Mouse (Mus musculus): ENCODE measurements around the gene Lemd2. TPM values are rescaled to one million over a fixed set of nuclear protein-coding genes. Genes with fewer than 3 reads are reported as not detected.

Lemd2 gene
- polyA plus RNA-seq, 1 experiment = 190 TPM

GRCm38 (mm10) chr17:27228216-27228915 is 24.1 kb upstream of the Lemd2 start:
- Histone ChIP-seq H3K4me1 (replicated peaks; ENCODE audit: control insufficient read depth, insufficient read depth, low read length) (peaks cover 8% of the 10 kb centered on the region), H3K27ac (ENCODE audit: control insufficient read depth, insufficient read depth, low read length) (no peak overlapping the region), H3K4me3 (ENCODE audit: control insufficient read depth, insufficient read depth, low read length) (no peak overlapping the region), H3K36me3 (ENCODE audit: control insufficient read depth, insufficient read depth, low read length) (no peaks in the 10 kb centered on the region), H3K27me3 (ENCODE audit: control insufficient read depth, insufficient read depth, low read length) (no peaks in the 10 kb centered on the region)
- TF ChIP-seq POLR2A (IDR thresholded peaks at IDR 0.05; ENCODE audit: control insufficient read depth, extremely low read depth, insufficient read depth, low read length, poor library complexity) (no peak), CTCF (IDR thresholded peaks at IDR 0.05; ENCODE audit: borderline replicate concordance, control insufficient read depth, extremely low read depth, insufficient read depth, low read length, poor library complexity) (no peak)
- peak; percentile 71 for DNase-seq
- WGBS = 33% methylated on average over 11 of the region's 11 CpGs

- TF ChIP-seq POLR2A (IDR thresholded peaks at IDR 0.05; ENCODE audit: control insufficient read depth, extremely low read depth, insufficient read depth, low read length, poor library complexity) = no peak
- TF ChIP-seq CTCF (IDR thresholded peaks at IDR 0.05; ENCODE audit: borderline replicate concordance, control insufficient read depth, extremely low read depth, insufficient read depth, low read length, poor library complexity) = no peak
- no peak for DNase-seq
- Histone ChIP-seq H3K27ac (ENCODE audit: control insufficient read depth, insufficient read depth, low read length) (no peak overlapping the region), H3K36me3 (ENCODE audit: control insufficient read depth, insufficient read depth, low read length) (no peaks in the 10 kb centered on the region), H3K27me3 (ENCODE audit: control insufficient read depth, insufficient read depth, low read length) (no peaks in the 10 kb centered on the region), H3K4me3 (ENCODE audit: control insufficient read depth, insufficient read depth, low read length) (no peak overlapping the region), H3K4me1 (replicated peaks; ENCODE audit: control insufficient read depth, insufficient read depth, low read length) (peaks cover 8% of the 10 kb centered on the region)
- 74% methylated on average over 7 of the region's 7 CpGs for WGBS
These were observed 23.0 kb upstream of the Lemd2 start for GRCm38 (mm10) chr17:27227258-27227657.

DNA sequence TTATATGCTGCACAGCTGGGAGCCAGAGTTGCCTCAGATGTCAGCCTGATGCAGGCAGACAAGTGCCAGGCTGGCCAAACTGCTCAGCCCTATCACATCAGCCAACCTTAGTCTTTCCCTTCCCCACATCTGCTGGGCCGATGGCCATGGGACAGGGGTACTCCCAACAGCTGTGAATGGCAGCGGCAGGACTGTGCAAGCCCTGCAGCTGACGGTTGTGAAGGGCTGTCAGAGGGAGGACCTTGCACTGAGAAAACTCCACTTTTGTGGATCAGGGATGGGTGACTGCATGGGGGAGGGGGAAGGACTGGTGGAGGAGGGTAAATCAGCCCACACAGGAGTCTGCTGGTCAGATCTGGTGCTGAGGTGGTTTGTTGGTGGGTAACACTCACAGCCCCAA is 22.4 kb upstream of the Lemd2 start:
- 82% methylated on average over 3 of the region's 3 CpGs for WGBS
- H3K27ac ChIP-seq (ENCODE audit: control insufficient read depth, insufficient read depth, low read length) = no peak overlapping the region
- H3K27me3 ChIP-seq (ENCODE audit: control insufficient read depth, insufficient read depth, low read length) = no peaks in the 10 kb centered on the region
- no peaks in the 10 kb centered on the region for H3K36me3 ChIP-seq (ENCODE audit: control insufficient read depth, insufficient read depth, low read length)
- H3K4me1 ChIP-seq (replicated peaks; ENCODE audit: control insufficient read depth, insufficient read depth, low read length) = peaks cover 8% of the 10 kb centered on the region
- TF ChIP-seq POLR2A (IDR thresholded peaks at IDR 0.05; ENCODE audit: control insufficient read depth, extremely low read depth, insufficient read depth, low read length, poor library complexity) = no peak
- no peak for TF ChIP-seq CTCF (IDR thresholded peaks at IDR 0.05; ENCODE audit: borderline replicate concordance, control insufficient read depth, extremely low read depth, insufficient read depth, low read length, poor library complexity)
- no peak overlapping the region for H3K4me3 ChIP-seq (ENCODE audit: control insufficient read depth, insufficient read depth, low read length)
- no peak for DNase-seq

DNA sequence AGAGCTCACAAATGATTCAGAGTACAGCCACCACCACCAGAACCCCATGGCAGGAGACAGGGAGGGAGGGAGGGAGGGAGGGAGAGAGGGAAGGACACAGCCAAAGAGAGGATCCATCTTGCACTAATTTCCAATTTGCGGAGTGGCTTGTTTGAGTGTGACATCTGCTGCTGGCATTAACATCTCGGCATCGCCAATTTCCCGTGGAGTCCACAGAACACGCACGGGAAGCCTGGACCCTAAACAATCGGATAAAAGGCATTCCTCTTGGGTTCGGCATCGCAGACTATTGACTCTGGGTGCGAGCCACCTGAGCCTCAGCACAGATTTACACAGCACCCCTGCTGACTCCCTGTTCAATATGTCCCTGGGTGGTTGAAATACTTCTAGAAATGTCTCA is 21.5 kb upstream of the Lemd2 start:
- TF ChIP-seq POLR2A (IDR thresholded peaks at IDR 0.05; ENCODE audit: control insufficient read depth, extremely low read depth, insufficient read depth, low read length, poor library complexity) = no peak
- TF ChIP-seq CTCF (IDR thresholded peaks at IDR 0.05; ENCODE audit: borderline replicate concordance, control insufficient read depth, extremely low read depth, insufficient read depth, low read length, poor library complexity) = no peak
- Histone ChIP-seq H3K27me3 (ENCODE audit: control insufficient read depth, insufficient read depth, low read length) (no peaks in the 10 kb centered on the region), H3K4me3 (ENCODE audit: control insufficient read depth, insufficient read depth, low read length) (no peak overlapping the region), H3K27ac (ENCODE audit: control insufficient read depth, insufficient read depth, low read length) (no peak overlapping the region), H3K36me3 (ENCODE audit: control insufficient read depth, insufficient read depth, low read length) (no peaks in the 10 kb centered on the region), H3K4me1 (replicated peaks; ENCODE audit: control insufficient read depth, insufficient read depth, low read length) (peaks cover 8% of the 10 kb centered on the region)
- 90% methylated on average over 10 of the region's 10 CpGs for WGBS
- DNase-seq = no peak

GRCm38 (mm10) chr17:27223821-27224220 is 19.6 kb upstream of the Lemd2 start:
- TF ChIP-seq CTCF (IDR thresholded peaks at IDR 0.05; ENCODE audit: borderline replicate concordance, control insufficient read depth, extremely low read depth, insufficient read depth, low read length, poor library complexity) (no peak), POLR2A (IDR thresholded peaks at IDR 0.05; ENCODE audit: control insufficient read depth, extremely low read depth, insufficient read depth, low read length, poor library complexity) (no peak)
- 94% methylated on average over 6 of the region's 6 CpGs for WGBS
- Histone ChIP-seq H3K27me3 (ENCODE audit: control insufficient read depth, insufficient read depth, low read length) (no peaks in the 10 kb centered on the region), H3K27ac (ENCODE audit: control insufficient read depth, insufficient read depth, low read length) (no peak overlapping the region), H3K36me3 (ENCODE audit: control insufficient read depth, insufficient read depth, low read length) (no peaks in the 10 kb centered on the region), H3K4me3 (ENCODE audit: control insufficient read depth, insufficient read depth, low read length) (no peak overlapping the region), H3K4me1 (replicated peaks; ENCODE audit: control insufficient read depth, insufficient read depth, low read length) (no peaks in the 10 kb centered on the region)
- no peak for DNase-seq

DNA sequence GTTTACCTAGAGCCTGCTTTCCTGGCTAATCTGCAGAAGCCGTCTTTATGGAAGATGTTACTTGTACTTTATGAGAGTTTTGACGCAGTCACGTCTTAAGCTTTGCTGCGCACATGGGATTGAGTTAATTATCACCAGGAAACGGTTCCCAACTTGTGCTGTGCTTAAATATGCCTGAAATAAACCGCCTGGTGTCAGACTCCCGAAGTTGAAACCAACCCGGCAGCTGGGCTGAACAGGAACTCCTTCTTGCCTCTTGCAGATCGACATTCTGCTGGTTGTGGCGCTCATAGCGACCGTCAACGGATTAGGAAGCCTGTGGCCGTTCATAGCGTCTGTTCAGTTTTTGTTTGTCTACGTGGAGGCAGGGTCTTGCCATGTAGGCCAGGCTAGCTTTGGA is 17.3 kb upstream of the Lemd2 start:
- Histone ChIP-seq H3K36me3 (ENCODE audit: control insufficient read depth, insufficient read depth, low read length) (no peaks in the 10 kb centered on the region), H3K27ac (ENCODE audit: control insufficient read depth, insufficient read depth, low read length) (no peak overlapping the region), H3K4me1 (replicated peaks; ENCODE audit: control insufficient read depth, insufficient read depth, low read length) (no peaks in the 10 kb centered on the region), H3K27me3 (ENCODE audit: control insufficient read depth, insufficient read depth, low read length) (no peaks in the 10 kb centered on the region), H3K4me3 (ENCODE audit: control insufficient read depth, insufficient read depth, low read length) (no peak overlapping the region)
- TF ChIP-seq POLR2A (IDR thresholded peaks at IDR 0.05; ENCODE audit: control insufficient read depth, extremely low read depth, insufficient read depth, low read length, poor library complexity) = no peak
- TF ChIP-seq CTCF (IDR thresholded peaks at IDR 0.05; ENCODE audit: borderline replicate concordance, control insufficient read depth, extremely low read depth, insufficient read depth, low read length, poor library complexity) = no peak
- DNase-seq = no peak
- 93% methylated on average over 16 of the region's 16 CpGs for WGBS

DNA sequence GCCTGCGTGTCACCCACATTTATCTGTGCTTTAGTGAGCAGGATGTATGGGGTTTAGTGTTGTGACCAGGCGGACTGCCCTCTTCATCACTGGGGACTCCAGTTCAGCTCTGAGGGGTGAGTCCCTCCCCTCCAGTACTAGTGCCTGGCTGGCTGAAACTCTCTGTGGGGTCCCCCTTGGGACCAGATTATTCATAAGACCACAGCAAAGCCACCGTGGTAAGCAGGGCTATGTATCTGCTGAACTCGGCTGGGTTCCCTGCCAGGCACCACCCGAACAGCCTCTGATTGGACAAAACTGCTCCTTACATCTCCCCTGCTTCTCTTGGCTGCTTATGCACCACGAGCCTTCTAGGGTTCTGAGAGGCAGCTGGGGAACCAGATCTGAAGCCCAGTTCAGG is 14.6 kb upstream of the Lemd2 start:
- Histone ChIP-seq H3K27me3 (ENCODE audit: control insufficient read depth, insufficient read depth, low read length) (no peaks in the 10 kb centered on the region), H3K36me3 (ENCODE audit: control insufficient read depth, insufficient read depth, low read length) (no peaks in the 10 kb centered on the region), H3K27ac (ENCODE audit: control insufficient read depth, insufficient read depth, low read length) (no peak overlapping the region), H3K4me3 (ENCODE audit: control insufficient read depth, insufficient read depth, low read length) (no peak overlapping the region), H3K4me1 (replicated peaks; ENCODE audit: control insufficient read depth, insufficient read depth, low read length) (no peaks in the 10 kb centered on the region)
- WGBS = 55% methylated on average over 6 of the region's 6 CpGs
- TF ChIP-seq CTCF (IDR thresholded peaks at IDR 0.05; ENCODE audit: borderline replicate concordance, control insufficient read depth, extremely low read depth, insufficient read depth, low read length, poor library complexity) (no peak), POLR2A (IDR thresholded peaks at IDR 0.05; ENCODE audit: control insufficient read depth, extremely low read depth, insufficient read depth, low read length, poor library complexity) (no peak)
- DNase-seq = no peak

Measured in thymus, adult 2 months (tissue).